13 mouse cellular contexts compared by ENCODE assay signal in genomic region chr7:46235948-46236347, GRCm38 (mm10). TPM values are rescaled to one million over a fixed set of nuclear protein-coding genes. Genes with fewer than 3 reads are reported as not detected.
A peak's percentile ranks its signal among the peaks of the same experiment; 100 is the strongest.
DNase-seq lines count a peak whose midpoint lies in the region; ATAC-seq and TF ChIP-seq lines count a peak whose summit lies in the region.
"Had no signal": no experiment of that assay in that cellular context is flagged by ENCODE, and none has a peak within 500 bp of the region (broad histone marks: within the 10 kb centered on the region; RNA-seq: fewer than 3 reads in every experiment).

No protein-coding gene starts in this region.

- peaks cover 3% of the 10 kb centered on the region for H3K4me1 ChIP-seq in ES-Bruce4 (ENCODE audit: control insufficient read depth, insufficient read depth, low read length)
- H3K4me1 ChIP-seq in hindbrain, embryonic 14.5 days (replicated peaks; ENCODE audit: control insufficient read depth, insufficient read depth, low read length): no peaks in the 10 kb centered on the region
- peaks cover 17% of the 10 kb centered on the region for H3K4me1 ChIP-seq in midbrain, embryonic 12.5 days
- peaks cover 10% of the 10 kb centered on the region; the same call in 1 of the 2 replicates for H3K4me1 ChIP-seq in cerebellum, adult 2 months (ENCODE audit: control insufficient read depth, insufficient read depth, low read length)

- 65% methylated on average over 18 of the region's 18 CpGs for WGBS in hindbrain, embryonic 14.5 days
- WGBS in midbrain, embryonic 12.5 days: 71% methylated on average over 18 of the region's 18 CpGs
- 72% methylated on average over 18 of the region's 18 CpGs for WGBS in cerebellum, adult 2 months

- H3K4me2 ChIP-seq in hindbrain, embryonic 14.5 days (replicated peaks): no peak overlapping the region; the same call in 1 of the 2 replicates
- H3K4me2 ChIP-seq in midbrain, embryonic 12.5 days (replicated peaks): peak overlapping the region; percentile 14; the same call in 1 of the 2 replicates

- no peaks in the 10 kb centered on the region for H3K9me3 ChIP-seq in ES-Bruce4 (replicated peaks; ENCODE audit: control insufficient read depth, insufficient read depth, low read length, poor library complexity, severe bottlenecking)
- no peaks in the 10 kb centered on the region for H3K9me3 ChIP-seq in hindbrain, embryonic 14.5 days (ENCODE audit: control insufficient read depth, low read length)
- H3K9me3 ChIP-seq in midbrain, embryonic 12.5 days: no peaks in the 10 kb centered on the region

- no peaks in the 10 kb centered on the region for H3K27me3 ChIP-seq in ES-Bruce4 (ENCODE audit: control insufficient read depth, insufficient read depth, low read length, poor library complexity, severe bottlenecking)
- H3K27me3 ChIP-seq in hindbrain, embryonic 14.5 days (ENCODE audit: control insufficient read depth, insufficient read depth, low read length): no peaks in the 10 kb centered on the region
- H3K27me3 ChIP-seq in midbrain, embryonic 12.5 days: peaks cover 18% of the 10 kb centered on the region
- H3K27me3 ChIP-seq in cerebellum, adult 2 months (ENCODE audit: control insufficient read depth, insufficient read depth, low read length): no peaks in the 10 kb centered on the region

- no peak overlapping the region for H3K27ac ChIP-seq in ES-Bruce4 (ENCODE audit: insufficient read depth, low read length)
- H3K27ac ChIP-seq in hindbrain, embryonic 14.5 days: no peak overlapping the region
- H3K27ac ChIP-seq in midbrain, embryonic 12.5 days (replicated peaks): no peak overlapping the region
- no peak overlapping the region for H3K27ac ChIP-seq in cerebellum, adult 2 months (ENCODE audit: insufficient read depth, low read length)

- H3K36me3 ChIP-seq in ES-Bruce4 (ENCODE audit: control insufficient read depth, insufficient read depth, low read length, poor library complexity, severe bottlenecking): no peaks in the 10 kb centered on the region
- H3K36me3 ChIP-seq in hindbrain, embryonic 14.5 days (replicated peaks; ENCODE audit: control insufficient read depth, insufficient read depth): no peaks in the 10 kb centered on the region
- H3K36me3 ChIP-seq in midbrain, embryonic 12.5 days: no peaks in the 10 kb centered on the region

- no peak for TF ChIP-seq EP300 in ES-Bruce4 (IDR thresholded peaks at IDR 0.05; ENCODE audit: insufficient read depth, low read depth, low read length)

- peak; percentile 37 for DNase-seq in A20 (ENCODE audit: low read depth, low spot score)
- DNase-seq in hindbrain, embryonic 14.5 days (ENCODE audit: low spot score): peak; percentile 27
- no peak for DNase-seq in cerebellum, postnatal 25 days
- DNase-seq in cerebellum, adult 2 months: no peak
- no peak for DNase-seq in heart, adult 18-20 months
- DNase-seq: lung, postnatal 10 days; right cerebral cortex, adult 18-20 months; thymus, postnatal 36 days had no signal

- no peak overlapping the region for H3K9ac ChIP-seq in ES-Bruce4 (ENCODE audit: low read depth, poor library complexity, severe bottlenecking)
- H3K9ac ChIP-seq in hindbrain, embryonic 14.5 days: no peak overlapping the region
- no peak overlapping the region for H3K9ac ChIP-seq in midbrain, embryonic 12.5 days (replicated peaks)

- H3K4me3 ChIP-seq in ES-Bruce4 (ENCODE audit: low read depth, low read length): peak overlapping the region; percentile 52
- H3K4me3 ChIP-seq in hindbrain, embryonic 14.5 days (replicated peaks; ENCODE audit: low read length): no peak overlapping the region
- no peak overlapping the region for H3K4me3 ChIP-seq in midbrain, embryonic 12.5 days
- H3K4me3 ChIP-seq in cerebellum, adult 2 months (replicated peaks; ENCODE audit: insufficient read depth, low read depth, low read length): no peak overlapping the region

- ATAC-seq in hindbrain, embryonic 14.5 days (ENCODE audit: low FRiP score): peak; percentile 58; the same call in 1 of the 2 replicates
- no peak for ATAC-seq in midbrain, embryonic 12.5 days (ENCODE audit: low FRiP score, low read depth)

- no peak for TF ChIP-seq POLR2A in ES-Bruce4 (IDR thresholded peaks at IDR 0.05; ENCODE audit: insufficient read depth, low read length)
- no peak for TF ChIP-seq POLR2A in cerebellum, adult 2 months (IDR thresholded peaks at IDR 0.05; ENCODE audit: borderline replicate concordance, insufficient read depth, low read length)

- TF ChIP-seq CTCF in ES-Bruce4 (IDR thresholded peaks at IDR 0.05; ENCODE audit: low read depth, low read length): no peak
- TF ChIP-seq CTCF in cerebellum, adult 2 months (IDR thresholded peaks at IDR 0.05; ENCODE audit: borderline replicate concordance, insufficient read depth, low read depth, low read length): no peak

RNA-seq across cellular contexts. Expression of gene Ush1c, which starts 2.4 kb away (rescaled TPM):
- 3.1 and 6.3 TPM in 2 replicates for polyA plus RNA-seq in ES-Bruce4 (2011; ENCODE audit: insufficient read depth, insufficient read length, low read depth, missing spikeins)
- 1.2 and 1.8 TPM in 2 replicates for polyA plus RNA-seq in hindbrain, embryonic 14.5 days (2014; fragmentation: Nextera tagmentation; extraction: Ambion mirVana)
- 2.0 and 2.5 TPM in 2 replicates for polyA plus RNA-seq in midbrain, embryonic 12.5 days (2016; fragmentation: Nextera tagmentation; extraction: Ambion mirVana)
- polyA plus RNA-seq in cerebellum, adult 2 months (2012; rRNA removed): 0.13 and 0.16 TPM in 2 replicates
- 1 to 10 TPM; 4.5 to 4.8 TPM for total RNA-seq in heart, adult 18-20 months (2021)
- total RNA-seq: common myeloid progenitor, adult 5-6 weeks; hematopoietic stem cell, adult 5-6 weeks; monocyte, adult 5-6 weeks had no signal

RNA-seq across cellular contexts. Expression of gene Otog, which starts 4.8 kb away (rescaled TPM):
- 0.30 and 0.38 TPM in 2 replicates for polyA plus RNA-seq in ES-Bruce4 (2011; ENCODE audit: insufficient read depth, insufficient read length, low read depth, missing spikeins)
- 0.11 and 0.13 TPM in 2 replicates for polyA plus RNA-seq in hindbrain, embryonic 14.5 days (2014; fragmentation: Nextera tagmentation; extraction: Ambion mirVana)
- polyA plus RNA-seq in midbrain, embryonic 12.5 days (2016; fragmentation: Nextera tagmentation; extraction: Ambion mirVana): 0.12 and 0.15 TPM in 2 replicates
- 0.03 and 0.08 TPM in 2 replicates for polyA plus RNA-seq in cerebellum, adult 2 months (2012; rRNA removed)
- total RNA-seq in heart, adult 18-20 months (2021): under 1 TPM; 0.05 TPM
- total RNA-seq: common myeloid progenitor, adult 5-6 weeks; hematopoietic stem cell, adult 5-6 weeks; monocyte, adult 5-6 weeks had no signal

RNA-seq across cellular contexts. Expression of gene Abcc8, which starts 56.1 kb away (rescaled TPM):
- polyA plus RNA-seq in ES-Bruce4 (2011; ENCODE audit: insufficient read depth, insufficient read length, low read depth, missing spikeins): 1.6 and 4.2 TPM in 2 replicates
- polyA plus RNA-seq in hindbrain, embryonic 14.5 days (2014; fragmentation: Nextera tagmentation; extraction: Ambion mirVana): 10.6 and 13.8 TPM in 2 replicates
- polyA plus RNA-seq in midbrain, embryonic 12.5 days (2016; fragmentation: Nextera tagmentation; extraction: Ambion mirVana): 1.5 and 1.7 TPM in 2 replicates
- 57.1 and 64.5 TPM in 2 replicates for polyA plus RNA-seq in cerebellum, adult 2 months (2012; rRNA removed)
- 10 to 100 TPM; 40.7 to 52.5 TPM for total RNA-seq in heart, adult 18-20 months (2021)
- total RNA-seq: common myeloid progenitor, adult 5-6 weeks; hematopoietic stem cell, adult 5-6 weeks; monocyte, adult 5-6 weeks had no signal

Comparison
In these comparisons a context has a peak if more than half of its experiments do, and no peak if none do; other contexts are left out.
1. DNase-seq: peak in A20 (single experiment) and hindbrain, embryonic 14.5 days (single experiment); none in cerebellum, postnatal 25 days (0 of 2), cerebellum, adult 2 months (0 of 2) and heart, adult 18-20 months (0 of 2).